Mouse (Mus musculus): ENCODE results near the gene Zhx3.

The Zhx3 gene

DNA sequence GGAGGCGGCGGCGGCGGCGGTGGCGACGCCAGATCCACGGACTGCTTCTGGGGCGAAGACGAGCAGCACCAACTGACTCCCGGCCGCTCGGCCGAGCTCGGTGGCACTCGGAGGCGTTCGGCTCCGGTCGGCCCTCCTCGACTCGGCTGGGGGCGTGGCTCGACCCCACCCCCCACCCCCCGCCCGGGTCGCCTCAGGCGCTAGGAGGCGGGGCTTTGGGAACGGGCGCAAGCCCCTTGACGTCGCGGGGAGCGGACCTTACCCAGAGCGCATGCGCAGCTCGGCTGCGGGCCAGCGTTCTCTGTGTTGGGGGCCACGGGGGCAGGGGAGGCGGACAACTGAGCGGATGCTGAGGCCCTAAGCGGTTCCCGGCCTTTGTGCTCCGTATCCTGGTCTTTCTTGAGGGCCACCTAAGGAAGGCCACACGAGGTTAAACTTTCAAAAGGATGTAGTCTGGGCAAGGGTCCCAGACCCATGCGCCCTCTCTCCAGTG lies at the start of gene Zhx3:
TSS of gene Zhx3 (minus strand) at position 109 of the 493 bp plus-strand sequence.
- DNase-seq (ENCODE audit: low spot score in 2 of 2), result peak; percentile 80 to 88

DNA sequence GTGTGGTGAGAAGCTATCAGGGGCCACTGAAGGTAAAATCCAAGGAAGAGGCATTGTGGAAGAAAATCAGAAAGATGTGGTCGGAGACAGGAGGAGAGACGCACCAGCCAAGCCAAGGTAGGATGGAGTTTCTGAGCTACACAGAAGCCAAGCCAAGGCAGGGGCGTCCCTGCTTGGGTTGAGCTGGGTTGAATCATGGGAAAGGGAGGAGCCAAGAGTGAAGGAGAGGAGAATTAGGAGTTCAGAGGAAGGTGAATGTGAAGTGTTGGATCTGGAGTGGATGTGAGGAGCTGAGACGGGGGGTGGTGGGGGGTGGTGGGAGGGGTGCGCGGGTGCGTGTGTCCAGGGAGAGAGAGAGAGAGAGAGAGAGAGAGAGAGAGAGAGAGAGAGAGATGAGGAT lies 48.5 kb upstream of the Zhx3 start:
- DNase-seq (ENCODE audit: low spot score in 2 of 2), result no peak

DNA sequence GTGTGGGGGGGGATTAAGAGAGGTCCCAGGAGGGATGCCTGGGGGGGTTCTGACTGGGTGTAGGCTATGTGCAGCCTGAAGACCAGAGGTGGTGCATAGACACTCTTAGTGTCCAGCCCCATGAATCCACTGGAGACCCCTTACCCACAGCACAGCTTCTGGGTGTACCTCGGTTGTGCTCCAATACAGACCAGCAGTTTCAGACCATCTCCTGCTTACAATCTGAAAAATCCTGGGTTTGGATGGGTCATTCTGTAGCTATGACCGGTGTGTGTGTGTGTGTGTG lies 46.1 kb upstream of the Zhx3 start:
- no peak for DNase-seq (ENCODE audit: low spot score in 2 of 2)

DNA sequence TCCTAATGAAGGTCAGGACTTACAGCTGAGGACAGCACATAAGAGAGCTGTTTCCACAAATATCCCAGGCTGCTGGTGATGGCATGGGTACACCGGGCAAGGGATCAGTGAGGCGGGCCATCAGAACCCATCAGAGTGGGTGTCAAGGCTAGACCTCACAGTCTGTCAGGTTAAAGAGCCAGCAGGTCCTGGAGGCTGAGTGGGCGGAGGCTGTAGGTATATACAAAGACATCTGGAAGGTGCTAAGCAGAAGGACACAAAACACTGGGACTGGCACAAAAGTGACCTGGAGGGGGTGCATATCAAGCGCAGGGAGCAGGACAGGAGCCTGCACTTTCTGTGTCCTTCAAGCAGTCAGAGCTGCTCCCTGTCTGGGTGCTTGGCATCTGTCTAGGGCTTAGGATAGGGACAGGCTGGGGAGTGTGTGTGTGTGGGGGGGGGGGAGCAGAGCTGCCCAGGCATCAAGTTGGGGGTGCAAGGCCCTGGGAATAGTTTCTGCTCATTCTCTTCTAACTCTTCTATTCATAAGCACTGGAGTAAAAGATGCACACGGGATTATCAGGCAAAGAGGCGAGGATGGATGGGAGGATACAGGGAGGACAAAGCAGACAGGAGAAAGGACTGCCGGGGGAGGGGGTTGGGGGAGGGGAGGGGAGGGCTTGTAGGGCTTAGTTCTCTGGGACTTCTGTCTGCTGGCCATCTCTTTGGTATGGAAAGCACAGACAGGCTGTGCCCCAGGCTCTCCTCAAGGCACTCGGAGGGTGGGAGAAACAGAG lies 45.5 kb upstream of the Zhx3 start:
- DNase-seq (ENCODE audit: low spot score in 2 of 2), result no peak

DNA sequence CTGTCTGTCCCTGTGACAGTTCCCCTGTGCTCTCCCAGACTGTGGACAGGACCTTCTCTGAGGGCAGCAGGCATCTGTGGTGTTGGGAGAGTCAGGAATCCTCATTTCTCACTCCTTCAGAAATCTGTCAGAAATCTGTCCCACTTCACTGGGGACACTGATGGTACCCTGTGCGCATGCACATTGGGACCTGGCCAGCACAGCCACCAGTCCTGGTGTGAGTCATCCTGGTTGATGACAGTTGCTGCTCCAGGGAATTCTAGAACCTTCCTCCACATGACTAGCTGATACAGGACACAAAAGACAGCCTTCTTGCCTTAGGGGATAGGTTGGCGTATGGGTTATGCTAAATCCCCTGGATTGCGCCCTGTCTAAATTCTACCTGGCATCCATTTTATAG lies 44.5 kb upstream of the Zhx3 start:
- no peak for DNase-seq (ENCODE audit: low spot score in 2 of 2)

DNA sequence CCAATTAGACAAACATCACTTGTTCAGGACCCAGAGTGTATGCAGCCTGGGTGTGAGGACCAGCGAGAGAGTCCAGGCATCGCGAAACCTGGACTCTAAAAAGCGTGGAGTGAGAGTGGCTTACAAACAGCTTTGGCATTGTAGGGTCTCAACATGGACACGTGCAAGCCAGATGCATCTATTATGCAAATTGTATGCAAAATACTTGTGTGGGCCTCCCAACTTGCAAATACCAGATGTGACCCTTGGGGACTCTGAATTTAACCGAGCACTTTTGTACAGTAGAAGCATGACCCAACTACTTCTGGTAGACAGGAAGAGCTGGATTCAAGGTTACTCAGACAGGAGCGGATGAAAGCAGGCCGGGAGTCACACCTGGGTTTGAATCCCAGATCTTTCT lies 43.9 kb upstream of the Zhx3 start:
- DNase-seq (ENCODE audit: low spot score in 2 of 2), result no peak

DNA sequence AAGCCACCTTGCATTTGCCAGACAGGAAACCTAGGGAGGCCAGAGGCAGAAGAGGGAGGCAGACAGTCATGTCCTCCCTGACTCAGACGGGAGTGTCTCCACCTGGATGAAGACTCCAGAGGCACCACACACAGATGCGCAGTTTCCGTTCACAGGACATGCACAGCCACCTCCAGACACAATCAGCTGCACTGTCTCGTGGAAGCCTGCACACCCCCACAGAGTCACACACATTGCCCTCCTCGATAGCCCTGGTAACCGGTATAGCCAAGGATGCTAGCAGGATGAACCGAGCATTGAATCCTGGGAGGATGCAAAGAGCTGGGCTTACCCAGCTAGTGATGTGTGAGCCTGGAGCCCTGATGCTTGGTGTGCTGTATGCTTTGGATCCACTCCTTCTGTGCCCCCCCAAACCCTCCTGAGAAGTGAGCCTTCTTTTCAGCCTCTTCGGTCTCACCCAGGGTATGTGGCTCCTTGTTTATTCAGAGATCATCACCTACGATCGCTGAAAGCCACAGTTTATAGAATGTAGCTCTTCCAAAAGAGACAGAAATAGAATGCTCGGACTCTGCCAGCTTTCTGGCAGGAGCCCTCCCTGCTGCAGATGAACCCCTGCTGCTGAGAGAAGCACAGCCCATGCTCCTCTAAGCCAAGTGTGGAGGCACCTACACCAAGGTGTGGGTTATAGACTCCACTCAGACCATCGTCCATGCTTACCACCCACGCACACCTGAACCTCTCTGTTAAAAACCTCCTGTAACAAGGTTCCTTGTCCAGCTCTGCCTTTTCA lies 43.2 kb upstream of the Zhx3 start:
- DNase-seq (ENCODE audit: low spot score in 2 of 2), result no peak

DNA sequence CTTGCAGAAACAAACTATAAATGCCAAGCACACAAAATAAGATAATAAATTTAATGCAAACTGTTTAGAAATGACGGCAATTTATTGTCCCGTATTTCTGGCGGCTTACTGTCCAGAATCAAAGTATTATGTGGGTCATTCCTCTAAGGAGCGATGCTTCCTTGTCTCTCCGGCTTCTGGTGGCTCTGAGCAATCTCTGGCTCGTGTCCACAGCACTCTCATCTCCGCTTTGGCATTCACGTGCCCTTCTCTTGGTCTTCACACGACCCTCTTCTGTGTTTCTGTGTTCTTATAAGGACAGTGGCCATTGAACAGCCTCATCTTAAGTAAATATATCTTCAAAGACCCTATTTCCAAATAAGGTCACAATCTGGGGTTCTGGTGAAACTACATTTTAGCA lies 41.9 kb upstream of the Zhx3 start:
- DNase-seq (ENCODE audit: low spot score in 2 of 2), result no peak

DNA sequence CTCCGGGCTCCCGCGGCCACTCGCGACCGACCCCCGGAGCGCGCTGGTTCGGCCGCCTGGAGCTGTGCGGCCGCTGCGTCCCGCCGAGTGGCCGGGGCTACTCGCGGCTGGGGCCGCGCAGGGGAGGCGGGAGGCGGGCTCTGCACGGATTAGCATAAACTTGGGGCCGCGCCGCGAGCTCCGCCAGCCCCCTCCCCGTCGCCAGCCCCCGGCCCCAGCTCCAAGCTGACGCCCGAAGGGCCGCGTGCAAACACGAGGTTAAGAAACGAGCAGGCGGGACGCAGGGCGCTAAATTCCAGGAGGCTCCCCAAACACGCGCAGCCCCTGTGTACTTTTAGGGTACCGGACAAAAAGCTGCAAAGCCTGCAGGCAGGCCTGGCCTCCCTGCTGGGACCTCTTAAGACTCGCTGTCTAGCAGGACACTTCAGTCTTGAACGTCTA lies 39.5 kb upstream of the Zhx3 start, which contains the start of gene Emilin3:
TSS of gene Emilin3 (minus strand) at position 98 of the 441 bp plus-strand sequence.
- no peak for DNase-seq (ENCODE audit: low spot score in 2 of 2)

DNA sequence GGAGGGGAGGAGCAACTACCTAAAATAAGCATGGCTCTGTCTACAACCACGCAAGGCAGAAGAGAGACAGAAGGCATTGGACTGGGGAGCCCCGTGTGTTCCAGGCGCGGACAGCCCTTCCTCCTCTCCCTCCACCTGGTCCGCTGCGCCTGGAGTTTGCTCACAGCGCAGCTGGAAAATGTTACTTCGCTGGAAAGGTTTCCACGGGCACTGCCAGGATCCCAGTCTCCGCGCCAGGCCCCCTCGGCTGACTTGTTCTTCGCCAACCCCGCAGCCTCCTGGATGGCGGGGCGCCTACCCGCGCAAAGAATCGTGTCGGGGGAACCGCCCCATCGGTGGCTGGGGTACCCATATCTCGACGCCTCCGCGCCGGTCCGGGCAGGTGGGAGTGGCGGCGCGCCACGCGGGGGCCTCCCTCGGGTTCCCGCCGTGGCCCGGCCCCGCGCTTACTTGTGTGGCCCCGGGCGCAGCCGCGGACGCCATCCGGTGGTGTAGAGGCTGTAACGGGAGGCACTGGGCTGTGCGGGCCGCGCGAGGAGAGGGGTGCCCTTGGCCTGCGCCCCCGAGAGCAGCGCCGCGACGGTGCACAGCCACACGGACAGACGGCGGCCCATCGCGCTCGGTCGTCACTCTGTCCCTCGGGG lies 38.9 kb upstream of the Zhx3 start:
- no peak for DNase-seq (ENCODE audit: low spot score in 2 of 2)

DNA sequence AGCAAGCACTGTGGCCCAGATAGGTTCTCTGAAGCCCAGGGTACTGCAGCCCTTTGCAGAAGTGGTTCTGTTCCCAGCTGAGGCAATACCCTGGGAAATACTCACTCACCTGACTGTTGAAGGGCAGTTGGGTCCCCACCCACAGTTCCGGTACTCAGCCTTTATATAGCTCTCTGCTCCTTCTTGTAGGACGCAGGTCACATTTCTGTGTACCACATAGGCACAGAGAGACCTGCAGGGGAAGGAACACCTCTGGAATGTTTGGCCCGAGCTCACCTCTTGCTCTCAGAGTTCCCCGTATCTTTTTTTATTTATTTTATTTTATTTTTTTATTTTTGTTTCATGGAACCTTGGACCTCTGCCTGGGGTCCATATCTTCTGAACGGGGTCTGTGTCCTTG lies 37.8 kb upstream of the Zhx3 start:
- no peak for DNase-seq (ENCODE audit: low spot score in 2 of 2)

DNA sequence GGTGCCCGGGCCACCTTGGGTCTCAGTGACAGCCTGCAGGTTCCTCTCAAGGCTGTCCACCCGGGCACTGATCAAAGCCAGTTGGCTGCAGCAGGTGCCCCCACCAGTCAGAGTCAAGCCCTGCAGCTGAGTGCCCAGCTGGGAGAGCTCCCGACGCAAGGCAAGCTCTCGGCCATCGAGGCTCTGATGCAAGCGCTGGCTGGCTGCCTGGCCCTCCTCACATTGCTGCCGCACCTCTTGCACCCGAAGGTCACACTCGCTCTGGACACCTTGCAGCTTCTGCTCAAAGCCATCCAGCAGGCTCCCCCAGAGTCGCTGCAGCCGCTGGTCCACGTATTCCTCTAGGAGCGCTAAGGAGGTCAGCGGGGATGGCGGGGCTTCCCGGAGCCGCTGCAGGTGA lies 35.8 kb upstream of the Zhx3 start:
- no peak for DNase-seq (ENCODE audit: low spot score in 2 of 2)

DNA sequence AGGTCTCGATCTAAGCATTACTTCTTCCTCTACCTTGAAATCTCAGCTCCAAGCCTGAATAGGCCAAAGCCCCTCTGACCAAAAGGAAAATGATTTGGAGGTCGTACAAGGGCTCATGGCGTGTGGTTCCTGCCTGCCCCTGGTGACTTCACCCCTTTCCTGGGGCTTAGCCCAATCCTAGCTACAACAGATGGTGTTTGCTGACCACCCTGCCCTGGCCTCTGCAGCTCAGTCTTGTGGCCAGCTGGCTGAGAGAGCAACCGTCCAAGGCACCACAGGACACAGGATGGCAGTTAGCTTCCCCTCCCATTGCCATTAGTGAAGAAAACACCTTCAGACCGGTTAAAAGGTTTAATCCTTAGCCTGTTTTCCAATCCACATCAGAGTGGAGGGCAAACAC lies 33.3 kb upstream of the Zhx3 start:
- DNase-seq (ENCODE audit: low spot score in 2 of 2), result no peak

DNA sequence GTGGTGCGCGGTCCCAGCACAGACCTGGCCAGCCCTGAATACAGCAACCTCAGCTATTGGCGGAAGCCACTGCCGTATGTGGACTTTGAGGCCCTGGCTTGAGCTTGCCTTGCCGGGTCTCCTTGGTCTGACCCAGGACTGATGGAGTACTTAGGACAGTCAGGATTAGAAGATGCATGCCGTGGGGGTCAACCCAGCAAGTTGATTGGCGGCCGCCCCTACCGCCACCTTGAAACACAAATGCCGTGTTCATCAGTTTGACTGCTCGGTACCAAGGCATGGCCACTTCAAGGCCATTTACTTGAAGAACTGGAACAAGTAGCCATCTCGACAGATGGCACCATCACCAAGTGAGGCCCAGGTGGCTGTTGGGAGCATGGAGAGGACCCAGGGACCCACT lies 32.5 kb upstream of the Zhx3 start:
- no peak for DNase-seq (ENCODE audit: low spot score in 2 of 2)

DNA sequence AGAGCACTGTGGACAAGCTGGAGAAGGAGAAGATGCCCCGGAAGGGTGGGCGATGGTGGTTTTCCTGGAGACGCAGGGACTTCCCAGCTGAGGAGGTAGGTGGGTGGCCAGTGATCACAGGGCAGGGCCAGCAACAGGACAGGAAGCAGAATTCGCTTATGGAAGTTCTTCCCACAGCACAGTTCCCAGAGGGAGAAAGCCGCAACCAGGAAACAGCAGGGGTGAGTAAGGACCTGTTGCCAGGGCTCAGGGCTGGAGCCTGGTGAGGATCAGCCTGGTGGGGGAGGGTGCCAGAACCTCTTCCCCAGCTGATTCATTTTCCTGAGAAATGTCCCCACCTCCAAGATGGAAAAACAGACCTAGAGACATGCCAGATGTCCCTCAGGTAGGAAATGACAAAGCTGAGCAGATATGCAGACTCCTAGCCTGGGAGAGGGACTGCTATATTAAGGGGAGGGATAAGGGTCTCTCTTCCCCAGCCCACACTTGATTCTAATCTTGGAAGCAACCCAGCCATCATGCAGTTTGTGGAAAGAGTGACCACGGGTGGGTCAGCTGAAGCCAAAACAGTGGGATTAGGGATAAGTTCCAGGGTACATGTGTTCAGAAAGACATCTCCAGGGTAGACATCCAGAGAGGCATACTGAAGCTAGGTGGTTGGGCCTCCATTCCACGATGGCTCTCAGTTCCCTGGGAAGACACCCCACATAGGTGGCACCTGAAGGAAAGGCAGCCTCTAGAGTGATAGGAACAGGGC lies 29.0 kb upstream of the Zhx3 start:
- no peak for DNase-seq (ENCODE audit: low spot score in 2 of 2)

DNA sequence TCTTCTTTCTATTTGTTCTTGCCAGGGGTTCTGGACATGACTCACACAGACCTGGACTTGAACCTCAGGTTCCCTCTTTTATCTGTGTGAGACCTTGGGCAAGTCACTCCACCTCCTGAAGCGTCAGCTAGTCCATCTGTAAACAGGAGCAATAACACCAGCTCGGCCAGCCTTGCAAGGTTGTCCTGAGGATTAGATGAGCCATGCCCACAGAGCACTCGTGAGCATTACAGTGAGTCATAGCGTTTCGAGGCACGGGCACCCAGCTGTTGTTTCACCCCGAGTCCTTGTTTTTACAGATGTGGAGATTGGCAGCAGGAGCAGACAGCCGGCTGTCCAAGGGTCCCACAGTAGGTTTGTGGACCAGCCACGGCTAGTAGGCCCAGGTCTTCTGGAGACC lies 18.9 kb upstream of the Zhx3 start:
- DNase-seq (ENCODE audit: low spot score in 2 of 2), result no peak

DNA sequence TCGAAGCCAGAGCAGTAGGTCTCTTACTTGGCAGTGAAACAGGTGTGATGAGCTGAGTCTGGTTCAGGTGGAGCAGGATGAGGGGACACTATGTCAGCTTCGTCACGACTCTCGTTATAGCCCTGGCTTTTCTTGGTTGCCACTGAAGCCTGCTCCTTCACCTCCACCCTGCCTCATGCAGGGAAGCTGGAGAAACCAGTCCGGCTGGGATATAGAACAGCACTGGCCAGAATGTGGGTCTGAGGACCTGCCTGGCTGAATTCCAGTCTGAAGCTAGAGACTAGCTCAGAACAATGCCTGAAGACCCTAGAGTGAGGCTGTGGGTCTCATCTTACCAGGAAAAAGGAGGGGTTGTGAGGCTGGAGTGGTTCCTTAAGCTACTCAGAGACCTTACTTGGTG lies 18.2 kb upstream of the Zhx3 start:
- no peak for DNase-seq (ENCODE audit: low spot score in 2 of 2)

DNA sequence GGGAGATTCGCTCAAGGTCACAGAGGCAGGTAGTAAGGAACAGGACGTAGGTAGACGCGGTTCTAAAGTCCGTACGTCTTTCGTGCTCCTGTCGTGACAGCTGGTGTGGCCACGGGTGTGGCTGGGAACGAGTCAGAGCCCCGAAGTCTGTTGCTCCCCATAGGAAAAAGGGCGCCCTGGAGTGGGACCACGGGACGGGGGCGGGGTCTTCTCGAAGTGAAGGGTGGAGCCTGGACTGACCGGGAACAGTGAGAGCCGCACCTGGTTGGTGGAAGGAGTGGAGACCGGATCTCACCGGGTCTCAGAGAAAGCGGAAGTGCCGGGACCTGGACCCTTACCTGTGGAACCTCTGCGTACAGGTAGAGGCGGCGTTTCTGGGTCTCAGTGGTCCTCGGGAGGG lies 15.1 kb upstream of the Zhx3 start:
- DNase-seq (ENCODE audit: low spot score in 2 of 2), result no peak

DNA sequence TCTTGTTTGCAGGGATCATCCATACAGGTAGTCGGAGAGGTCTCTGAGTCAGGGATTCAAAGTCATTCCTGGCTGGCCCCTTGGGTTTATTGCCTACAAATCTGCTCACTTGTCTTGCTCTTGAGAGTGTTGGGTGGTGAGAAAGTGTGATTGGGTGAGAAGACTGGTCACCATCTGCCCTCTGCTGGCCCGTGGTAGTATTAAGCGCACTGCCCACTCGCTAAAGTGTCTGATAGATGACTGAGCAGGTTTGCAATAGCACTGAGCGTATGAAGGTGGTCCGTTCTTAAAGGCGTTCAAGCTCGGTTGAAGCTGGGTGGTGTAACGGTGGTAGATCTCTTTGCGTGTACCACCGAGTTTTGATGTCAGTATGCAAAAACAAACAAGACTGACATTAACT lies 14.5 kb upstream of the Zhx3 start:
- peak; percentile 67 to 84 for DNase-seq (ENCODE audit: low spot score in 2 of 2)

DNA sequence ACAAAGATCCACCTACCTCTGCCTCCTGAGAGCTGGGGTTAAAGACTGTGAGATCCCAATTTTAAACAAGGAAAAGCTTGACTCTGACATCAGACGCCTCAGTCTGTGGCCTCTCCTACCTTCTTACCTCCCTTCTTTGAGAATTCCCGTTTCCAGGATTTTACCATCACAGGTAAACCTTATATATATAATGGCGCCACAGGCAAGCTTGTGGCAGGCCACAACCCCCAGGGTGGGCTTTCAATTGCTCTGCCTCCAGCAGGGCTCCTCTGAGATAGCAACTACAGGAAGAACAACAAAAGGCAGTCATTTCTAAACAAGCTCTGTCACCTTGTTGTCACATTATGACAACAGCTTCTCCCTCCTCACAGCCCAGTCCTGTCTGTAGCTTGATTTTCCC lies 13.4 kb upstream of the Zhx3 start:
- DNase-seq (ENCODE audit: low spot score in 2 of 2), result no peak

DNA sequence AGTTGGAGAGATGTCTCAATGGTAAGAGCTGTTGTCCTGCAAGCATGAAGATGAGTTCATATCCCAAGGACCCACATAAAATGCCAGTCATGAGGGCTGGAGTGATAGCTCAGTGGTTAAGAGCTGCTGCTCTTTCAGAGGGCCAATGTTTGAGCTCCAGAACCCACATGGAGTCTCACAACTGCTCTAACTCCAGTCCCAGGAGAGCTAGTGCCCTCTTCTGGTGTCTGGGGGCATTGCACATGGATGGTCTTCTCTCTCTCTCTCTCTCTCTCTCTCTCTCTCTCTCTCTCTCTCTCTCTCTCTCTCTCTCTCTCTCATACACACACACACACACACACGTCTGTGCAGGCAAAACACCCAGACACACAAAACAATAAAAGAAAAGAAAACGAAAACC lies 12.0 kb upstream of the Zhx3 start:
- no peak for DNase-seq (ENCODE audit: low spot score in 2 of 2)

DNA sequence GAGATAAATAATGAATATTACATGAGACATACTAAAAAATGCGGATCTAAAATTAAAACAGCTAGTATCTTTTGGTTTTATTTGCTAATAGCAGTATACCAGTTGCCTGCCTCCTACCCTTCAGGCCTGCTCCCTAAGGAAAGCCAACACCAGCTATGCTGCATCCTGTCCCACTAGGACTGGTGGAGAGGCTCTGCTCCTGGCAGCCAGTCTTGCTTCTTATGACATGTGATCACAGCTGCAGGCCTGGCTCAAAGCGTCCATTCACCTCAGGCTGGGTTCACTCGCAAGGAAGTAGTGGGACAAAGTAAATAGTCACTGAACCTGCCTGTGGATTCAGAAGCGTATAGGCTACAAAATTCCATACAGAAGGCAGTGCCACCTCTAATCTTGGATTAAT lies 11.1 kb upstream of the Zhx3 start:
- DNase-seq (ENCODE audit: low spot score in 2 of 2), result no peak
